Mouse (Mus musculus) heart, adult 11 months (tissue): ENCODE data around the gene Ccr1.

Experiments
- DNase-seq: peaks from one replicate; pipeline ENCODE4 v3.0.0; 2022

The Ccr1 gene

GRCm38 (mm10) chr9:123951176-123951575 lies 17.3 kb downstream of the Ccr1 start:
- no peak for DNase-seq

GRCm38 (mm10) chr9:123949432-123949831 lies 19.1 kb downstream of the Ccr1 start:
- peak; percentile 94 for DNase-seq

GRCm38 (mm10) chr9:123947815-123948214 lies 20.7 kb downstream of the Ccr1 start:
- no peak for DNase-seq

GRCm38 (mm10) chr9:123942025-123942424 lies 26.5 kb downstream of the Ccr1 start:
- DNase-seq = no peak

GRCm38 (mm10) chr9:123941316-123941715 lies 27.2 kb downstream of the Ccr1 start:
- DNase-seq = peak; percentile 95

GRCm38 (mm10) chr9:123940628-123941027 lies 27.9 kb downstream of the Ccr1 start:
- DNase-seq = no peak

- no peak for DNase-seq
Observed at GRCm38 (mm10) chr9:123940168-123940567, 28.3 kb downstream of the Ccr1 start.

GRCm38 (mm10) chr9:123937989-123938388 lies 30.5 kb downstream of the Ccr1 start:
- DNase-seq = no peak

GRCm38 (mm10) chr9:123936604-123937280 lies 31.8 kb downstream of the Ccr1 start:
- DNase-seq = no peak

GRCm38 (mm10) chr9:123935776-123936175 lies 32.7 kb downstream of the Ccr1 start:
- DNase-seq = no peak

- no peak for DNase-seq
Observed at GRCm38 (mm10) chr9:123935346-123935745, 33.1 kb downstream of the Ccr1 start.

GRCm38 (mm10) chr9:123933716-123934445 lies 34.6 kb downstream of the Ccr1 start:
- DNase-seq = no peak

- no peak for DNase-seq
Observed at GRCm38 (mm10) chr9:123932911-123933675, 35.4 kb downstream of the Ccr1 start.

GRCm38 (mm10) chr9:123931761-123932700 lies 36.5 kb downstream of the Ccr1 start:
- DNase-seq = peak; percentile 97

- no peak for DNase-seq
Observed at GRCm38 (mm10) chr9:123930926-123931325, 37.6 kb downstream of the Ccr1 start.

- DNase-seq = no peak
Observed at GRCm38 (mm10) chr9:123930476-123930875, 38.0 kb downstream of the Ccr1 start.

- DNase-seq = no peak
Observed at GRCm38 (mm10) chr9:123929936-123930335, 38.6 kb downstream of the Ccr1 start.

GRCm38 (mm10) chr9:123928759-123929246 lies 39.7 kb downstream of the Ccr1 start:
- DNase-seq = peak; percentile 97

- DNase-seq = peak; percentile 95
Observed at GRCm38 (mm10) chr9:123928118-123928758, 40.3 kb downstream of the Ccr1 start.

GRCm38 (mm10) chr9:123927281-123927960 lies 41.1 kb downstream of the Ccr1 start:
- no peak for DNase-seq

- peak; percentile 96 for DNase-seq
Observed at GRCm38 (mm10) chr9:123926041-123926440, 42.5 kb downstream of the Ccr1 start.
